Mouse (Mus musculus) heart, adult 10 weeks (tissue): ENCODE results near the gene Adat3. TPM values are rescaled to one million over a fixed set of nuclear protein-coding genes. Genes with fewer than 3 reads are reported as not detected.

Experiments
- polyA plus RNA-seq: library from polyadenylated mRNA; stranded (reverse); fragments of 350-450 nt; fragmentation: Illumina TruSeq; extraction: RNeasy Lipid Tissue Mini Kit (QIAGEN cat#74804); gene quantifications from one replicate; pipeline ENCODE4 v1.2.3, GENCODE M21; 2014; ENCODE audit warnings: low read depth, low replicate concordance

The Adat3 gene
- 1.7 TPM for polyA plus RNA-seq

GRCm38 (mm10) chr10:80602698-80603325, at the start of gene Adat3, which contains the start of gene Scamp4:
Gene Adat3, plus strand, starts transcription at chr10:80602880.
Gene Scamp4, plus strand, starts transcription at chr10:80602872.

GRCm38 (mm10) chr10:80561116-80561944, 41.4 kb upstream of the Adat3 start, which contains the start of gene Rexo1:
Gene Rexo1, minus strand, starts transcription at chr10:80561560.

GRCm38 (mm10) chr10:80577195-80578130, 25.2 kb upstream of the Adat3 start, which contains the start of gene Klf16:
Gene Klf16, minus strand, starts transcription at chr10:80577321.

GRCm38 (mm10) chr10:80589879-80590854, 12.5 kb upstream of the Adat3 start, which contains the start of gene Abhd17a:
Gene Abhd17a, minus strand, starts transcription at chr10:80590341.

GRCm38 (mm10) chr10:80605721-80606120, 3.0 kb downstream of the Adat3 start, which contains the start of gene Gm49322:
Gene Gm49322, plus strand, starts transcription at chr10:80606021.

GRCm38 (mm10) chr10:80622661-80623456, 20.2 kb downstream of the Adat3 start, which contains the start of gene Csnk1g2:
Gene Csnk1g2, plus strand, starts transcription at chr10:80622838.

GRCm38 (mm10) chr10:80656863-80657623, 54.4 kb downstream of the Adat3 start, which contains the start of gene Btbd2:
Gene Btbd2, minus strand, starts transcription at chr10:80657071.

Other genes with a start within 250 kb of the Adat3 start
- 3.1 TPM for gene Plk5, start 246.4 kb upstream of the Adat3 start, polyA plus RNA-seq
- gene Mex3d, start 215.2 kb upstream of the Adat3 start, polyA plus RNA-seq: 6.2 TPM
- 93.3 TPM for gene Mbd3, start 203.3 kb upstream of the Adat3 start, polyA plus RNA-seq
- 2,281 TPM for gene Uqcr11, start 196.1 kb upstream of the Adat3 start, polyA plus RNA-seq
- gene Tcf3, start 169.2 kb upstream of the Adat3 start, polyA plus RNA-seq: 17.6 TPM
- gene Onecut3, start 108.0 kb upstream of the Adat3 start, polyA plus RNA-seq: 0.08 TPM
- gene Atp8b3, start 63.8 kb upstream of the Adat3 start, polyA plus RNA-seq: not detected
- gene Rexo1, start 41.3 kb upstream of the Adat3 start, polyA plus RNA-seq: 12.6 TPM
- 4.1 TPM for gene Klf16, start 25.6 kb upstream of the Adat3 start, polyA plus RNA-seq
- gene Abhd17a, start 12.5 kb upstream of the Adat3 start, polyA plus RNA-seq: 36.9 TPM
- 35.7 TPM for gene Scamp4, start within 50 bp of the Adat3 start, polyA plus RNA-seq
- 0.50 TPM for gene Gm49322, start 3.1 kb downstream of the Adat3 start, polyA plus RNA-seq
- 87.7 TPM for gene Csnk1g2, start 20.0 kb downstream of the Adat3 start, polyA plus RNA-seq
- gene Btbd2, start 54.2 kb downstream of the Adat3 start, polyA plus RNA-seq: 42.0 TPM
- gene Mknk2, start 75.2 kb downstream of the Adat3 start, polyA plus RNA-seq: 159 TPM
- 5.6 TPM for gene Mob3a, start 99.1 kb downstream of the Adat3 start, polyA plus RNA-seq
- 17.2 TPM for gene Izumo4, start 99.3 kb downstream of the Adat3 start, polyA plus RNA-seq
- gene Ap3d1, start 139.4 kb downstream of the Adat3 start, polyA plus RNA-seq: 44.0 TPM
- 36.2 TPM for gene Dot1l, start 152.3 kb downstream of the Adat3 start, polyA plus RNA-seq
- gene Sf3a2, start 195.3 kb downstream of the Adat3 start, polyA plus RNA-seq: 24.0 TPM
- 33.0 TPM for gene Plekhj1, start 195.7 kb downstream of the Adat3 start, polyA plus RNA-seq
- gene Amh, start 202.4 kb downstream of the Adat3 start, polyA plus RNA-seq: not detected
- 0.52 TPM for gene Jsrp1, start 210.6 kb downstream of the Adat3 start, polyA plus RNA-seq
- gene Oaz1, start 223.8 kb downstream of the Adat3 start, polyA plus RNA-seq: 873 TPM
- gene Lingo3, start 241.2 kb downstream of the Adat3 start, polyA plus RNA-seq: 10.1 TPM